Mouse (Mus musculus): ENCODE results near the gene Vtcn1. TPM values are rescaled to one million over a fixed set of nuclear protein-coding genes. Genes with fewer than 3 reads are reported as not detected.

Vtcn1 gene
- polyA plus RNA-seq, 1 experiment from 2014 or later: not detected

DNA sequence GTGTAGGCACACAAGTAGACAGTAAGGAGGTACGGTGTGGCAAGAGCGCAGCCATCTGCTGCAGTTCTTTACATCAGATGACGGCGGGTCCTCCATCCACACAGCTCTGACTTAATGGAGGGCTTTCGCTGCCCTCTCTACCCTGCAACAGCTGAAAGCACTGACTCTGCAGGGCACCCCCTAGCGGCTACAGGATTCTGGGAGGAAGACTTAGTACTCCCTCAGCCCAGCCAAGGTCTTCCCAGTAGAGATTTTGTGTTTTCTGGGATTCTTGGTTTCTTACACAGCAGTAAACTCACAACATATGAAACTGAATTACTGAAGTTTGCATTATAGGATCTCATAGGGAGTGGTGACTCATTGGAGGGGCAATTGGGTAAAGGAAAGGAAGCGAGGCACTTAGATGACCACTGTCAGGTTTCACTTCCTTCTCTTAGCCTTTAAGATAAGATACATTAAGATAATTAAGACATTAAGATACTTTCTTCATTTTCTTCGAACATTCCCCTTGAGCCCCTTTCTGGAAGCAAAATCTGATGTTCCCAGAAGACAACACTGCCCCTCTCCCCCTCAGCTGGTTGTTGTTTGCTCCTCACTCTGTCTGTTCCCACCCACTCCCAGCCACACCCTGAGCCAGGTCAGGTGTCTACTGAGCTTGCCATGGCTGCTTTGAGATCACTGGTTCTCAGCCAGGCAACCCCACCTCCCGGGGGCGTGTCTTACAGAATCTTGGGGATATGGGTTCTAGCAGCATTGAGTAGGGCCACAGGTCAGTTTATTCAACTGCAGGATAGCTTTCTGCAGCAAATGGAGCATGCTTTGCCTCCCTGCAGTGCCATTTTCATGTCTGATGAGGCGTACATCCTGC is 107.1 kb downstream of the Vtcn1 start:
- no peak for ATAC-seq (ENCODE audit: low FRiP score)
- no peak overlapping the region for H3K27ac ChIP-seq
- no peak overlapping the region for H3K4me3 ChIP-seq (replicated peaks)
- H3K9me3 ChIP-seq: no peaks in the 10 kb centered on the region
- H3K4me2 ChIP-seq: no peak overlapping the region
- WGBS: 75% methylated on average over 11 of the region's 11 CpGs
- peaks cover 64% of the 10 kb centered on the region for H3K36me3 ChIP-seq (replicated peaks)
- H3K9ac ChIP-seq: no peak overlapping the region
- no peaks in the 10 kb centered on the region for H3K4me1 ChIP-seq
- H3K27me3 ChIP-seq: no peaks in the 10 kb centered on the region

DNA sequence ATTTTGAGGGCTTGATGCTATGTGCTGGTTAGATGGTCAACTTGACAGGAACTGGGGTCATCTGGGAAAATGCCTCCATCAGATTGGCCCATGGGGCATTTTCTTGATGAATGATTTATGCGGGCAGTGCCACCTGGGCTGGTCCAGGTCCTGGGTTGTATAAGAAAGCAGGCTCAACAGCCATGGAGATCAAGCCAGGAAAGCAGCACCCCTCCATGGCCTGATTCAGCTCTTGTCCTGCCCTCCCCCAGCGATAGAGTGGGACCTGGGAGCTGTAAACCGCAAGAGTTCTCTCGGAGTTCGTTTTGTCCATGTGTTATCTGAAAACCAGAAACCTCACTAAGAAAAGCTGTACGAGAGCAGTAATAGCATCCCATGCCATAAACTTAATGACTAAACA is 110.3 kb downstream of the Vtcn1 start:
- H3K4me1 ChIP-seq: no peaks in the 10 kb centered on the region
- peaks cover 75% of the 10 kb centered on the region for H3K36me3 ChIP-seq (replicated peaks)
- H3K27me3 ChIP-seq: no peaks in the 10 kb centered on the region
- H3K4me2 ChIP-seq: no peak overlapping the region
- no peak overlapping the region for H3K27ac ChIP-seq
- WGBS: 93% methylated on average over 6 of the region's 6 CpGs
- no peak overlapping the region for H3K9ac ChIP-seq
- no peak overlapping the region for H3K4me3 ChIP-seq (replicated peaks)
- ATAC-seq (ENCODE audit: low FRiP score): no peak
- H3K9me3 ChIP-seq: no peaks in the 10 kb centered on the region

DNA sequence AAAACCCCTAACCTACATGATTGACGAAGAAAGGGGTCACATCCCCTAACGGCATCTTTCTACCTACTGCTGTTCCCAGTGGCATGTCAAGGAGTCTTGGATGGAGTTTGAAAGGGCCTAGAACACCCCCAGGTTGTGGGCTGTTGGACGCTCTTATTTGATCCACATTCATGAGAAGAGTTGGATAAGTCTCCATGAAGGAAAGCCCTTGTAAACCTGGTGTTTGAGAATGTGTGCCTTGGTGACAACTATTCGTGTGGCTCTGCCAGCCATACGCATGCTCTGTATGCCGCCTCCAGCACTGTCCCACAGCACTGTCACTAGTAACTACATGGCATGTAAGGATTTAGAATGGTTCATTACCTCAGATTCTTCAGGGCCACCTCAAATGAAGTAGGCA is 110.9 kb downstream of the Vtcn1 start:
- no peak for ATAC-seq (ENCODE audit: low FRiP score)
- Histone ChIP-seq H3K4me2 (no peak overlapping the region), H3K4me1 (no peaks in the 10 kb centered on the region), H3K36me3 (replicated peaks) (peaks cover 81% of the 10 kb centered on the region), H3K4me3 (replicated peaks) (no peak overlapping the region), H3K9me3 (no peaks in the 10 kb centered on the region), H3K27me3 (no peaks in the 10 kb centered on the region), H3K9ac (no peak overlapping the region), H3K27ac (no peak overlapping the region)
- WGBS: 93% methylated on average over 6 of the region's 6 CpGs

DNA sequence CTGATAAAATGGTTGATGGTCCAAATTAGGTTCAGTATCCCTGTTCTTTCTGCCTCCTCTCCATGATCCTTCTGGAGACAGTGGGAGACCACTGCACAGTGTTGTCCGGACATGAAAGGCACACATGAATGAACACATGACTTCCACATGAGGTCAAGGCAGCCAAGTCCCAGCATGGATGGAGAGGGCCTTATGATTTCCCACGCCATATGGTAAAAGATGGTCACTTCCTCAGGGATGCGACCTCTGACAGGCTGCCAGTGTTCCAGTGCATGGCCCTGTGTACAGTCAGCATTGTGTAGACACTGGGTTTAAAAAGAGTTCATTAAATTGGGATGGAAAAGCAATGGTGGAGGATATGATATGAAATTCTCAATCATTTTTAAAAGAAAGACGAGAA is 113.0 kb downstream of the Vtcn1 start:
- no peak for ATAC-seq (ENCODE audit: low FRiP score)
- WGBS: 92% methylated on average over 4 of the region's 4 CpGs
- no peaks in the 10 kb centered on the region for H3K27me3 ChIP-seq

DNA sequence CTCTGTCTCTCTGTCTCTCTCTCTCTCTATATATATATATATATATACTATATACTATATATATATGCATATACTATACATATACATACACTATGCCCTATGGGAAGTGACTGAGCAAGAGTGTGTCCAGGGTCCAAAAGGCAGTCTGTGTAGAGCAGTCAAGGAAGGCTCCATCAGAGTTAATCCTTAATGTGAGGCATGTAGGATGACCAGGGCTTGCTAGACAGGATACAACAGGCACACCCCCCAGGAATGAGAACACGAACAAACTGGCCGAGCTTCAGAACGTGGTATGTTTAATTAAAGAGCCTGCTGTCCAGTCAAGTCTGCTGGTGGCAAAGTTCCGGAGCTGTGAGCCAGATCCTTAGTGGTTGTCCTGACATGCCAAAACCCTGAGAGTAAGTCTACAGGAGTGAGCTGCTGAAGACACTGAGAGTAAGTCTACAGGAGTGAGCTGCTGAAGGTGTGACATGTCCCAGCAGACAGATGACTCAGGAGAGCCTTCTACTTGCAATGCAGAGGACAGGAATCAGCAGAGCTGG is 115.3 kb downstream of the Vtcn1 start:
- ATAC-seq (ENCODE audit: low FRiP score): no peak
- WGBS: 97% methylated on average over 4 of the region's 4 CpGs
- H3K27me3 ChIP-seq: no peaks in the 10 kb centered on the region
- no peak overlapping the region for H3K4me3 ChIP-seq (replicated peaks)
- H3K9ac ChIP-seq: no peak overlapping the region
- H3K4me2 ChIP-seq: no peak overlapping the region
- no peak overlapping the region for H3K27ac ChIP-seq
- H3K4me1 ChIP-seq: no peaks in the 10 kb centered on the region
- no peaks in the 10 kb centered on the region for H3K9me3 ChIP-seq
- H3K36me3 ChIP-seq (replicated peaks): peaks cover 93% of the 10 kb centered on the region

More for the DNA sequence above, 113.0 kb downstream of the Vtcn1 start:
- Histone ChIP-seq H3K9ac (no peak overlapping the region), H3K36me3 (replicated peaks) (peaks cover 78% of the 10 kb centered on the region), H3K27ac (no peak overlapping the region), H3K4me1 (no peaks in the 10 kb centered on the region), H3K9me3 (no peaks in the 10 kb centered on the region), H3K4me2 (no peak overlapping the region), H3K4me3 (replicated peaks) (no peak overlapping the region)

Other genes starting within 250 kb of the Vtcn1 start
- 47.7 and 54.6 TPM in 2 replicates for gene Man1a2, start 140.0 kb upstream of the Vtcn1 start, polyA plus RNA-seq (2016; fragmentation: Nextera tagmentation; extraction: Ambion mirVana)
- 6.2 and 7.1 TPM in 2 replicates for gene Trim45, start 96.7 kb downstream of the Vtcn1 start, polyA plus RNA-seq (2016; fragmentation: Nextera tagmentation; extraction: Ambion mirVana)
- gene Ttf2, start 144.2 kb downstream of the Vtcn1 start, polyA plus RNA-seq (2016; fragmentation: Nextera tagmentation; extraction: Ambion mirVana): 24.6 and 28.4 TPM in 2 replicates
- gene Cd101, start 204.1 kb downstream of the Vtcn1 start, polyA plus RNA-seq (2016; fragmentation: Nextera tagmentation; extraction: Ambion mirVana): 0.05 TPM in 1 of 2 replicates, not detected in the other

Measured in forebrain, embryonic 12.5 days (tissue).